Mouse (Mus musculus): ENCODE results near the gene Tbx15. TPM values are rescaled to one million over a fixed set of nuclear protein-coding genes. Genes with fewer than 3 reads are reported as not detected.
"Not testable (repeated sequence)": the region's sequence is repeated elsewhere in the genome, so short reads cannot be mapped to it uniquely, and the experiment has no call there.

Gene Tbx15
- polyA plus RNA-seq, 1 experiment = 0.79 TPM

GRCm38 (mm10) chr3:99290064-99290702 lies 50.0 kb downstream of the Tbx15 start:
- Histone ChIP-seq H3K27me3 (ENCODE audit: control insufficient read depth, insufficient read depth, low read length) (no peaks in the 10 kb centered on the region), H3K4me3 (replicated peaks; ENCODE audit: insufficient read depth, low read depth, low read length) (no peak overlapping the region), H3K4me1 (ENCODE audit: control insufficient read depth, insufficient read depth, low read length) (no peaks in the 10 kb centered on the region), H3K27ac (ENCODE audit: insufficient read depth, low read length) (no peak overlapping the region)
- TF ChIP-seq CTCF (IDR thresholded peaks at IDR 0.05; ENCODE audit: borderline replicate concordance, insufficient read depth, low read depth, low read length) = no peak
- TF ChIP-seq POLR2A (IDR thresholded peaks at IDR 0.05; ENCODE audit: borderline replicate concordance, insufficient read depth, low read length) = no peak
- no peak for DNase-seq
- WGBS = 14% methylated on average over 6 of the region's 6 CpGs

- 95% methylated on average over 2 of the region's 2 CpGs for WGBS
- TF ChIP-seq POLR2A (IDR thresholded peaks at IDR 0.05; ENCODE audit: borderline replicate concordance, insufficient read depth, low read length) = no peak
- TF ChIP-seq CTCF (IDR thresholded peaks at IDR 0.05; ENCODE audit: borderline replicate concordance, insufficient read depth, low read depth, low read length) = no peak
- no peak for DNase-seq
- Histone ChIP-seq H3K27ac (ENCODE audit: insufficient read depth, low read length) (no peak overlapping the region), H3K4me1 (ENCODE audit: control insufficient read depth, insufficient read depth, low read length) (no peaks in the 10 kb centered on the region), H3K27me3 (ENCODE audit: control insufficient read depth, insufficient read depth, low read length) (no peaks in the 10 kb centered on the region), H3K4me3 (replicated peaks; ENCODE audit: insufficient read depth, low read depth, low read length) (no peak overlapping the region)
These were observed 50.7 kb downstream of the Tbx15 start for GRCm38 (mm10) chr3:99290878-99291277.

DNA sequence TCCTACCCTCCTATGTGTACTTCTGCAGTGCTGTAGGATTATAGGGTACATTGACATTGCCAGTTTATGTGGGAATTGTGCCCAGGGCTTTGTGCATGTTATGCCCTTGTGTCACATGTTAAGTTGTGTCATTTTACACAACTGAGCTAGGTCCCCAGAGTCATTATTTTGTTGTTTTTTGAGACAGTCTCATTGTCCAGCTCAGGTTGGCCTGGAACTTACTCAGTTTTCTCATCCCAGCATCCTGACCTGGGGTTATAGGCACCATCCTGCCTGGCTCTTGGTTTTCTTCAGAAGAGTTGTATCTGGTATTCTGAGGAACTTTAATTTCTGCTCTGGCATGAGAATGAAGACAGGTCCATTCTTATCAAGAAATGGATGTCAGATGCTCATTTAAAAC lies 51.2 kb downstream of the Tbx15 start:
- Histone ChIP-seq H3K4me1 (ENCODE audit: control insufficient read depth, insufficient read depth, low read length) (no peaks in the 10 kb centered on the region), H3K27ac (ENCODE audit: insufficient read depth, low read length) (no peak overlapping the region), H3K27me3 (ENCODE audit: control insufficient read depth, insufficient read depth, low read length) (no peaks in the 10 kb centered on the region), H3K4me3 (replicated peaks; ENCODE audit: insufficient read depth, low read depth, low read length) (no peak overlapping the region)
- TF ChIP-seq CTCF (IDR thresholded peaks at IDR 0.05; ENCODE audit: borderline replicate concordance, insufficient read depth, low read depth, low read length) (no peak), POLR2A (IDR thresholded peaks at IDR 0.05; ENCODE audit: borderline replicate concordance, insufficient read depth, low read length) (no peak)
- DNase-seq = no peak

- WGBS = 42% methylated on average over 3 of the region's 3 CpGs
- Histone ChIP-seq H3K4me3 (replicated peaks; ENCODE audit: insufficient read depth, low read depth, low read length) (no peak overlapping the region), H3K27ac (ENCODE audit: insufficient read depth, low read length) (no peak overlapping the region), H3K4me1 (ENCODE audit: control insufficient read depth, insufficient read depth, low read length) (no peaks in the 10 kb centered on the region), H3K27me3 (ENCODE audit: control insufficient read depth, insufficient read depth, low read length) (no peaks in the 10 kb centered on the region)
- no peak for DNase-seq
- no peak for TF ChIP-seq CTCF (IDR thresholded peaks at IDR 0.05; ENCODE audit: borderline replicate concordance, insufficient read depth, low read depth, low read length)
- TF ChIP-seq POLR2A (IDR thresholded peaks at IDR 0.05; ENCODE audit: borderline replicate concordance, insufficient read depth, low read length) = no peak
These were observed 52.4 kb downstream of the Tbx15 start for GRCm38 (mm10) chr3:99292531-99292931.

GRCm38 (mm10) chr3:99294209-99294608 lies 54.0 kb downstream of the Tbx15 start:
- WGBS = 18% methylated on average over 1 of the region's 1 CpGs
- not testable (repeated sequence) for H3K27ac ChIP-seq (ENCODE audit: insufficient read depth, low read length)

GRCm38 (mm10) chr3:99295301-99295700 lies 55.1 kb downstream of the Tbx15 start:
- WGBS = 39% methylated on average over 2 of the region's 2 CpGs
- DNase-seq = no peak
- Histone ChIP-seq H3K27ac (ENCODE audit: insufficient read depth, low read length) (no peak overlapping the region), H3K4me1 (ENCODE audit: control insufficient read depth, insufficient read depth, low read length) (no peaks in the 10 kb centered on the region), H3K4me3 (replicated peaks; ENCODE audit: insufficient read depth, low read depth, low read length) (no peak overlapping the region), H3K27me3 (ENCODE audit: control insufficient read depth, insufficient read depth, low read length) (no peaks in the 10 kb centered on the region)
- no peak for TF ChIP-seq CTCF (IDR thresholded peaks at IDR 0.05; ENCODE audit: borderline replicate concordance, insufficient read depth, low read depth, low read length)
- no peak for TF ChIP-seq POLR2A (IDR thresholded peaks at IDR 0.05; ENCODE audit: borderline replicate concordance, insufficient read depth, low read length)

More at GRCm38 (mm10) chr3:99294209-99294608, 54.0 kb downstream of the Tbx15 start:
- H3K27me3 ChIP-seq (ENCODE audit: control insufficient read depth, insufficient read depth, low read length); H3K4me3 ChIP-seq (replicated peaks; ENCODE audit: insufficient read depth, low read depth, low read length); DNase-seq; H3K4me1 ChIP-seq (ENCODE audit: control insufficient read depth, insufficient read depth, low read length): not testable (repeated sequence)

DNA sequence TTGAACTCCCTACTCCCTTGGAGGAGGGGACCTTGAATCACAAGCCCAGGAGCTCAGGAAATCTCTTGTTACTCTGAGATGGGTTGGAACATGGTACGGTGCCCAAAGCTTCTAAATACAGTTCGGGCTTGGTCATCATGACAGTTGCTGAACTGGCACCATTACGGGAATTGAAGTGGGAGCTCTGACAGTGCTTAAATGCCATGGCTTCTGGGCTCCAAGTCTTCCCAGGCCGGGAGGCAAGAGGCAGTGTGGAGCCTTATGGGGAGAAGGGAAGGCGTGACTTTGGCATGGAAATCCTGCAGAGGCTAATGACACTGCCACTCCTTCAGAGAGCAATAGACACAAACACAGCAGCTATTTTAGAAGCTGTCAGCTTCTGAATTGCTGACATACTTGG lies 56.0 kb downstream of the Tbx15 start:
- Histone ChIP-seq H3K27ac (ENCODE audit: insufficient read depth, low read length) (no peak overlapping the region), H3K4me1 (ENCODE audit: control insufficient read depth, insufficient read depth, low read length) (no peaks in the 10 kb centered on the region), H3K27me3 (ENCODE audit: control insufficient read depth, insufficient read depth, low read length) (no peaks in the 10 kb centered on the region), H3K4me3 (replicated peaks; ENCODE audit: insufficient read depth, low read depth, low read length) (no peak overlapping the region)
- 53% methylated on average over 5 of the region's 5 CpGs for WGBS
- TF ChIP-seq POLR2A (IDR thresholded peaks at IDR 0.05; ENCODE audit: borderline replicate concordance, insufficient read depth, low read length) (no peak), CTCF (IDR thresholded peaks at IDR 0.05; ENCODE audit: borderline replicate concordance, insufficient read depth, low read depth, low read length) (no peak)
- no peak for DNase-seq

DNA sequence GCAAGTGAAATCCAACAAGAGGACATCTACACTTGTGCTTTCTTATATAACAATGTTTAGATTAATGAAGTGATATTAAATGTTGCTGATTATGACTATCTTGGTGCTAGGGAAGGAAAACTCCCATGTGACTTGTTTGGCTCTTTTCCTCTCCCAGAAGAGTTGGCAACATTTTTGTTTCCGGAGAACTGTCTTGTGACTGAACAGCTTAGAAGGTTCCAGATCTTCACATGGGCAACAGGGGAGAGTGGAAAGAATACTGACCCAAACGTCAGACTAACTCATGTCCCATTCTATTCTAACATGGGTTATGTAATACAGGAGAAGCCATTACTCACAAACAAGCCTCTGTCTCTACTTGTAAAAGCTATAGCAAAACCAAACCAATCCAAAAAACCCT lies 60.7 kb downstream of the Tbx15 start:
- DNase-seq = no peak
- Histone ChIP-seq H3K27ac (ENCODE audit: insufficient read depth, low read length) (no peak overlapping the region), H3K4me1 (ENCODE audit: control insufficient read depth, insufficient read depth, low read length) (no peaks in the 10 kb centered on the region), H3K27me3 (ENCODE audit: control insufficient read depth, insufficient read depth, low read length) (no peaks in the 10 kb centered on the region), H3K4me3 (replicated peaks; ENCODE audit: insufficient read depth, low read depth, low read length) (no peak overlapping the region)
- 56% methylated on average over 2 of the region's 2 CpGs for WGBS
- TF ChIP-seq POLR2A (IDR thresholded peaks at IDR 0.05; ENCODE audit: borderline replicate concordance, insufficient read depth, low read length) (no peak), CTCF (IDR thresholded peaks at IDR 0.05; ENCODE audit: borderline replicate concordance, insufficient read depth, low read depth, low read length) (no peak)
